Mouse (Mus musculus) small intestine, adult 2 months (tissue): ENCODE data around the gene Qrfpr. TPM values are rescaled to one million over a fixed set of nuclear protein-coding genes. Genes with fewer than 3 reads are reported as not detected.

Experiments
- H3K27ac ChIP-seq: fragments of 200-500 bp; 2 replicates; pipeline ENCODE4 v1.5.1; 2012; ENCODE audit warnings: low read depth, low read length, control low read depth, inconsistent platforms; ENCODE audit not compliant: insufficient read depth
- H3K27me3 ChIP-seq: fragments of 200-500 bp; 2 replicates; pipeline ENCODE4 v1.6.1; 2012; ENCODE audit warnings: mild to moderate bottlenecking, moderate library complexity, low read length, inconsistent platforms; ENCODE audit not compliant: control insufficient read depth, insufficient read depth
- H3K36me3 ChIP-seq: fragments of 200-500 bp; 2 replicates; pipeline ENCODE4 v1.6.1; 2012; ENCODE audit warnings: mild to moderate bottlenecking, low read length, control low read depth, inconsistent platforms; ENCODE audit not compliant: control insufficient read depth, insufficient read depth
- H3K4me1 ChIP-seq: fragments of 200-500 bp; 2 replicates; pipeline ENCODE4 v1.6.1; 2012; ENCODE audit warnings: low read length, inconsistent platforms, mixed read lengths; ENCODE audit not compliant: control insufficient read depth, insufficient read depth, insufficient read length
- H3K4me3 ChIP-seq: fragments of 200-500 bp; 2 replicates; pipeline ENCODE4 v1.5.1; 2012; ENCODE audit warnings: low read depth, mild to moderate bottlenecking, control low read depth, inconsistent platforms, low read length, moderate library complexity
- CTCF ChIP-seq: fragments of 200-500 bp; IDR thresholded peaks from 2 replicates; pipeline ENCODE4 v1.5.1; 2012; ENCODE audit warnings: low read depth, mild to moderate bottlenecking, control low read depth, inconsistent platforms, low read length, moderate library complexity, mixed read lengths; ENCODE audit not compliant: insufficient replicate concordance, insufficient read length; ENCODE audit errors: extremely low read depth
- POLR2A ChIP-seq: fragments of 200-500 bp; IDR thresholded peaks from 2 replicates; pipeline ENCODE4 v1.6.1; 2012; ENCODE audit warnings: low read depth, mild to moderate bottlenecking, control low read depth, inconsistent platforms, low read length, moderate library complexity
- WGBS: fragments of 180-500 bp; shearing (Covaris S2); methylation state at CpG from one replicate; pipeline ENCODE4 v1.1.7; 2018; 5-methylcytosine and 5-hydroxymethylcytosine counted together
- polyA plus RNA-seq: library from polyadenylated mRNA; depleted of rRNA; stranded (reverse); fragments of >200 nt; gene quantifications from 2 replicates; pipeline ENCODE4 v1.2.3, GENCODE M21; 2012

The Qrfpr gene
- polyA plus RNA-seq, 1 experiment: not detected

DNA sequence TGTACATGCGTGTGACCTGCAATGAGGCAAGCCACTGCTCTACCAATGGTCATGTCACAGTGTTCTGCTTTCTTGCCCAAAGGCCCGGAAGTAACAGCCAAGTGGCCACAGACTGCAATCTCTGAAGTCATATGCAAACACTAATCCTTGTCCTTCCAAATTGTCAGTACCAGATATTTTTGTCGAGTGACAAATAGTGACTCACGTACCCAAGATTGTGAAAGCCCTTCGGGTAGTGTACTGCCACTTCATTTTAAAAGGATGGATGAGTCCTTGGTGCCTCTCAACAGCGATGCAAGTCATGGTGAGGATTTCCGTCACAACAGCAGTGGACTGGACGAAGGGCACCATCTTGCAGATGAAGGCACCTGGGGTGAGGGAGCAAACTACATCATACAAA, 32.9 kb downstream of the Qrfpr start:
- H3K27ac ChIP-seq: no peak overlapping the region
- 0 out of 2 replicates have a peak, but pooled peaks cover 2% of the 10 kb centered on the region for H3K27me3 ChIP-seq
- H3K4me1 ChIP-seq: no peaks in the 10 kb centered on the region
- 86% methylated on average over 8 of the region's 8 CpGs for WGBS
- no peak for TF ChIP-seq POLR2A
- TF ChIP-seq CTCF: no peak
- H3K4me3 ChIP-seq: no peak overlapping the region
- no peaks in the 10 kb centered on the region for H3K36me3 ChIP-seq

DNA sequence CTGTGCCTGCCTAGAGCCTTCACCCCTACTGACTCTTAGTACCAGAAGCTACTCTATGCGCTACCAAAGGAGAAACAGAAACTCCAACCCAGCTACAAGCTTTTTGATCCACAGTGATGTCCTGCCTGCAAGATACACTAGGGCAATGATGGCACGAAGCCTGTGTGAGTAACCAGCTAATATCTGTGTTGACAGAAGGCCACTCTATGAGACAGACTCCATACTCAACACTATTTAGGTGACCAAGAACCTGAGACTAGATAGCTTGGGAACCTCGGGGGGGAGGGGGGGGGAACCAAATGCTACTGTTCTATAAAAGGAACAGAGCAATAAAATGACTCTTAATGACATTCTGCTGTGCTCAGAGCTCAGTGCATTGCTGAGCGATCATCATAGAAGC, 35.6 kb downstream of the Qrfpr start:
- H3K4me3 ChIP-seq: no peak overlapping the region
- 0 out of 2 replicates have a peak, but pooled peaks cover 2% of the 10 kb centered on the region for H3K27me3 ChIP-seq
- no peaks in the 10 kb centered on the region for H3K4me1 ChIP-seq
- H3K36me3 ChIP-seq: no peaks in the 10 kb centered on the region
- TF ChIP-seq CTCF: no peak
- TF ChIP-seq POLR2A: no peak
- WGBS: 75% methylated on average over 4 of the region's 4 CpGs
- H3K27ac ChIP-seq: no peak overlapping the region

DNA sequence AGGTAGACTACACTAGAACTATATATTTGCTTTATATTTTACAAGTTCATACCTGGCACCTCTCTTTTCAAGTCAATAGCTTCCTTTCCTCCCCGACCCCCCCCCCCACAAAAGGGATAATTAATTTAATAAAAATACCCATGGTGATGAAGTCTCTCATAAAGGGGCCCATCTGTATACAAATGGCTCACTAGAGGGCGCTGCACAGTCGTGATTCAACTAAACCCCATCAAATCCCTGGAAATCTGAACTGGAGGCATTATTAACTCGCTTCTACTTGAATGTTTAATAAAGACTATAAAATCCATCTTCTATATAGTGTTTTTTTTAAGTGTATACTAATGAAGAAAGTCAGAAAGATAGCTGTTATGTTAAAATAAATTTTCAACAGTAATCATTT, 40.6 kb downstream of the Qrfpr start:
- no peak overlapping the region for H3K4me3 ChIP-seq
- no peaks in the 10 kb centered on the region for H3K4me1 ChIP-seq
- WGBS: 9% methylated on average over 4 of the region's 4 CpGs
- H3K27me3 ChIP-seq: no peaks in the 10 kb centered on the region
- no peaks in the 10 kb centered on the region for H3K36me3 ChIP-seq
- no peak for TF ChIP-seq CTCF
- no peak for TF ChIP-seq POLR2A
- H3K27ac ChIP-seq: no peak overlapping the region

DNA sequence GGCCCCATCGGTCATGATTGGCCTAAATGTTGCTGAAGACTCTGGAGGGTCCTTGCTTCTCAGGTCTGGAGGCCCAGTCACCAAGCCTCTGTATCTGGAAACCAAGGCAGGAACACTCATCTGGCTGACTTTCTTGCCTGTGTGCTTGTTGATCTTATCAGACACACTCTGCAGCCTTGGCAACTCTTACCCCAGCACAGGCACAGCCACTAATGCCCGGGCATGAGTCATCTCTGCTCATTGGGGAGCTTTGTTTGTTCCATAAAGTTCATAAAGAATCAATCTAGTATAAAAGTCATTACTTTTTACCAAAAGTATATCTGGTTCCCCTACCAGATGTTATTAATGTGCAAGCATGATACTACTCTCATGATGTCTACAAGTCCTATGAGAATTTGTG, 48.4 kb downstream of the Qrfpr start:
- H3K27ac ChIP-seq: no peak overlapping the region
- WGBS: 75% methylated on average over 2 of the region's 2 CpGs
- H3K36me3 ChIP-seq: no peaks in the 10 kb centered on the region
- H3K27me3 ChIP-seq: no peaks in the 10 kb centered on the region
- TF ChIP-seq CTCF (no peak), POLR2A (no peak)
- H3K4me3 ChIP-seq: no peak overlapping the region
- H3K4me1 ChIP-seq: no peaks in the 10 kb centered on the region

DNA sequence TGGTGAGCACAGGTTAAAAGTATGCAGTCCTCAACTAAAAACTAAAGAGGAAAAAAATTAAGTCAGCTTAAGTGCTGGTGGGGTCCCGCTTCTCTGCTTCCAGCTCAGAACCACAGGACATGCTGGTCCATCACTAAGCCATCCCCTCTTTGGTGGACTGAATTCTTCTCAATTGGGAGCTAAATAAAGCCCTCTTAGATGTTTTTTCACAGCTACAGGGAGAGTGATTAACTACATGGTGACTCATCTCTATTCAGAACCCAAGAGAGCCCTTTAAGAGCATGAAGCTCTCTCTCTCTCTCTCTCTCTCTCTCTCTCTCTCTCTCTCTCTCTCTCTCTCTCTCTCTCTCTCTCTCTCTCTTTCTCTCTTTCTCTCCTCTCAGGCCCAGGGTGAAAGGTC, 50.8 kb downstream of the Qrfpr start:
- 97% methylated on average over 1 of the region's 1 CpGs for WGBS
- H3K27me3 ChIP-seq: no peaks in the 10 kb centered on the region
- TF ChIP-seq POLR2A (no peak), CTCF (no peak)
- no peak overlapping the region for H3K4me3 ChIP-seq
- H3K36me3 ChIP-seq: peaks cover 2% of the 10 kb centered on the region; the same call in 1 of the 2 replicates
- H3K27ac ChIP-seq: no peak overlapping the region
- no peaks in the 10 kb centered on the region for H3K4me1 ChIP-seq

DNA sequence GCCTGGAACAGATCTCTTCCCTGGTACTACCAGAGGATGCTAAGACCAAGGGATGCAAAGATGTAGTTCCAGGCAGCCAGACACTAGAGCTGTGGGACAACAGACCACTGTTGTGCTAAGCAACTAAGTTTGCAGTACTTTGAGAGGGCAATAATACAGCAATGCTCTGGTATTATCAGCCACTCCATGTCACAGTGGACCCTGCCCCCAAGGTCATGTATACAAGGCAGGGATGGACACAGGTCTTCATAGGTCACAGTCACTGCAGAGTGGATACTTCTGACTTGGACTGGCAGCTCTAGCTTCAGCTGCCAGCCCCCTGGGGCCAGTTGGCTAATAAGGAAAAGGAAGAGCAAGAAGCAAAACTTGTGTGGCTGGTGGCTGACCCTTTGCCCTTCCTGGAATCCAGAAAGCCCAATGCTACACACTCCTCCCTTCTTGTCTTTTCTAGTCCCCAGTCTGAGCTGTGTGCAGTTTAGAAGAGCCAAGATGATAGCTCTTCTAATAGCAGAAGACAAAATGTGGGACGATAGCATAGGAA, 51.4 kb downstream of the Qrfpr start:
- Histone ChIP-seq H3K36me3 (peaks cover 5% of the 10 kb centered on the region), H3K4me3 (no peak overlapping the region), H3K27ac (no peak overlapping the region), H3K27me3 (no peaks in the 10 kb centered on the region), H3K4me1 (no peaks in the 10 kb centered on the region)
- WGBS: 96% methylated on average over 1 of the region's 1 CpGs
- TF ChIP-seq CTCF (no peak), POLR2A (no peak)

DNA sequence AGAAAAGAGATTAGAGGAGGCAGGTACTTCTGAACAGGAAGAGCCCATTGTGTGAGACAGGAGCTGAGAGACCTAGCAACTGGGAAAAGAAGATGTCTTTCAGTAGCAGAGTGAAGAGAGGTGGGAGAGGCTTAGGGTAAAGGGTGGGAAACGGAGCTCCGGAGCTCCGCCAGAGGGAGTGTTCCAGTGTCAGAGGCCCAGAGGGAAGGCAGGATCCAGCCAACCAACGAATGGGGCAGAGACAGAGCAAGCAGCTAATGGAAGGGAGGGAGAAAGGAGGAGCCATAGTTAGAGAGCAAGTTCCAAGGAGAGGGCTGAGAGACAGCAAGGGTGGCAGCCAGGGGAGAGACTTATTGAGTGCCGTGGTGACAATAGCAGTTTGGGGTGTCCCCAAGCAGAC, 66.8 kb downstream of the Qrfpr start:
- H3K4me3 ChIP-seq: no peak overlapping the region
- no peaks in the 10 kb centered on the region for H3K27me3 ChIP-seq
- H3K4me1 ChIP-seq: peaks cover 8% of the 10 kb centered on the region
- WGBS: 53% methylated on average over 5 of the region's 5 CpGs
- peaks cover 7% of the 10 kb centered on the region for H3K36me3 ChIP-seq
- no peak overlapping the region for H3K27ac ChIP-seq
- no peak for TF ChIP-seq POLR2A
- no peak for TF ChIP-seq CTCF

DNA sequence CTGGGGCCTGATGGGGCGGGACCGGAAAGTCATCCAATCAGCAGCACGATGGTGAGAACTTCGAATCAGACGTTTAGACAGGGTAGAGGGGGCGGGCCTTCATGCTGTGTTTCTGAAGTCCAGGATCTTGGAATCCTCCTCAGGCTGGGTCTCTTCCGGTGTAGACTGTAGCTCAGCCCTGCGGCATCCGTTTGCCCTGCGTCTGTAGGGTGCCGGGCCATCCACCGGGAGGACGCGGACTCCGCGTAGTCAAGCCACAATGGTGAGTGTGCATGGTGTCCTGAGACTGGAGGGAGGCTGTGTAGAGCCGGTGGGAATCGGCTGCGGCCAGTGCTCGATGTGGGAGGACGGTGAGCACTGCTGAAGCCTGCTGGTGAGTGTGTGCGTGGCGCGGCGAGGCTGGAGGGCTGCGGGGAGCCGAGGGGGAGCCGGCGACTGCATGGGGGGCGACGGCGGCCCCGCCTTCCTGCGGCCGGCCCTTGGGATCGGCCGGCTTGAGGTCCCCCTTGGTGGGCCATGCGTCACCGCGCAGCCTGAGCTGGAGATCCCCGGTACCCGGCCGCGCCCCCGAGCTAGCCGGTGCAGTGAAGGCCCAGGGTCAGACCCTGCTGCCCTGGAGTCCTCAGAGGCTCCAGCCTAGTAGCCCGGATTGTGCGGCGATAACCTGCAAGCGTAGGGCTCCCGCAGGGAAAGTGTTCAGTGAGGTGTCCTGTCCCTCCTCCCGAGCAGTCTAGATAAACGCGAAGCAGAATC, 71.0 kb downstream of the Qrfpr start, which contains the start of gene D3Ertd254e:
D3Ertd254e (plus strand) TSS at position 84 of the 753 bp plus-strand sequence.
- H3K27me3 ChIP-seq: no peaks in the 10 kb centered on the region
- peak within 1 kb of the TSS; percentile 92 for H3K4me3 ChIP-seq
- 1% methylated on average over 53 of the region's 54 CpGs for WGBS
- H3K27ac ChIP-seq: 0 out of 2 replicates have a peak within 1 kb of the TSS, but pooled peaks have one; percentile 17
- no peaks in the 10 kb centered on the region for H3K36me3 ChIP-seq
- TF ChIP-seq POLR2A: peak; percentile 73; the same call in 1 of the 2 replicates
- no peak for TF ChIP-seq CTCF
- peaks cover 8% of the 10 kb centered on the region for H3K4me1 ChIP-seq
